Mouse (Mus musculus) C2C12 (cell line): ENCODE results near the gene Dlec1. TPM values are rescaled to one million over a fixed set of nuclear protein-coding genes. Genes with fewer than 3 reads are reported as not detected.

Experiments
- H3K27me3 ChIP-seq: one replicate; pipeline ENCODE4 v1.6.1; 2011; ENCODE audit not compliant: control insufficient read depth, insufficient read depth, insufficient read length
- H3K36me3 ChIP-seq: one replicate; pipeline ENCODE4 v1.6.1; 2011; ENCODE audit not compliant: control insufficient read depth, insufficient read depth
- H3K4me3 ChIP-seq: one replicate; pipeline ENCODE4 v1.5.1; 2011; ENCODE audit warnings: mild to moderate bottlenecking, control low read depth; ENCODE audit not compliant: poor library complexity, insufficient read depth, severe bottlenecking
- H3K79me2 ChIP-seq: one replicate; pipeline ENCODE4 v1.6.1; 2011; ENCODE audit not compliant: control insufficient read depth, insufficient read depth
- H3K79me3 ChIP-seq: one replicate; pipeline ENCODE4 v1.6.1; 2011; ENCODE audit warnings: low read depth, control low read depth
- H3ac ChIP-seq: one replicate; pipeline ENCODE3; 2011; ENCODE audit warnings: low read depth; ENCODE audit not compliant: control insufficient read depth, insufficient read length
- CEBPB ChIP-seq: IDR thresholded peaks from one replicate; pipeline ENCODE4 v1.6.1; 2011; ENCODE audit warnings: low read depth, mild to moderate bottlenecking, control low read depth, moderate library complexity
- CTCF ChIP-seq: IDR thresholded peaks from one replicate; pipeline ENCODE4 v1.5.1; 2011; ENCODE audit not compliant: control insufficient read depth, insufficient read depth, insufficient read length
- FOSL1 ChIP-seq: IDR thresholded peaks from one replicate; pipeline ENCODE4 v1.8.0; 2011; ENCODE audit warnings: mild to moderate bottlenecking, low read length; ENCODE audit not compliant: poor library complexity, insufficient read depth, severe bottlenecking
- MAX ChIP-seq: IDR thresholded peaks from one replicate; pipeline ENCODE4 v1.6.1; 2011; ENCODE audit warnings: mild to moderate bottlenecking, control low read depth
- MYOD1 ChIP-seq: IDR thresholded peaks from one replicate; pipeline ENCODE4 v1.6.1; 2011; ENCODE audit warnings: low read depth; ENCODE audit not compliant: control insufficient read depth, insufficient read length
- MYOG ChIP-seq: IDR thresholded peaks from one replicate; pipeline ENCODE4 v1.6.1; 2011; ENCODE audit not compliant: control insufficient read depth, insufficient read length; ENCODE audit errors: extremely low read depth
- USF1 ChIP-seq: IDR thresholded peaks from one replicate; pipeline ENCODE4 v1.6.1; 2011; ENCODE audit warnings: low read depth, mild to moderate bottlenecking, control low read depth, moderate library complexity
- polyA plus RNA-seq: library from polyadenylated mRNA; unstranded; fragments of >200 nt; fragmentation: generic; extraction: Trizol; gene quantifications from one replicate; pipeline ENCODE4 v1.2.1, GENCODE M21; 2012; ENCODE audit warnings: missing spikeins

Gene Dlec1
- polyA plus RNA-seq, 1 experiment: 0.01 TPM

GRCm38 (mm10) chr9:119143372-119143771 lies 41.1 kb downstream of the Dlec1 start:
- peaks cover 77% of the 10 kb centered on the region for H3K27me3 ChIP-seq
- no peak overlapping the region for H3K4me3 ChIP-seq
- TF ChIP-seq CEBPB (no peak), USF1 (no peak), FOSL1 (no peak), CTCF (no peak), MYOD1 (no peak), MAX (no peak), MYOG (no peak)
- H3K79me3 ChIP-seq: no peaks in the 10 kb centered on the region
- H3K36me3 ChIP-seq: no peaks in the 10 kb centered on the region
- H3ac ChIP-seq: no peak overlapping the region
- H3K79me2 ChIP-seq: no peaks in the 10 kb centered on the region

- no peak for TF ChIP-seq MYOG
- no peak for TF ChIP-seq MYOD1
- no peak for TF ChIP-seq USF1
- TF ChIP-seq MAX: no peak
- TF ChIP-seq CTCF: no peak
- TF ChIP-seq CEBPB: no peak
- no peak for TF ChIP-seq FOSL1
- H3K79me3 ChIP-seq: no peaks in the 10 kb centered on the region
Measured at GRCm38 (mm10) chr9:119144696-119145095, 42.4 kb downstream of the Dlec1 start.

GRCm38 (mm10) chr9:119145137-119145536 lies 42.9 kb downstream of the Dlec1 start:
- peaks cover 67% of the 10 kb centered on the region for H3K27me3 ChIP-seq
- TF ChIP-seq FOSL1 (no peak), MYOD1 (no peak), USF1 (no peak), CTCF (no peak), MAX (no peak), MYOG (no peak), CEBPB (no peak)

More at GRCm38 (mm10) chr9:119144696-119145095, 42.4 kb downstream of the Dlec1 start:
- H3K4me3 ChIP-seq: no peak overlapping the region
- no peaks in the 10 kb centered on the region for H3K79me2 ChIP-seq
- peaks cover 66% of the 10 kb centered on the region for H3K27me3 ChIP-seq
- H3K36me3 ChIP-seq: no peaks in the 10 kb centered on the region
- H3ac ChIP-seq: no peak overlapping the region

GRCm38 (mm10) chr9:119145638-119146037 lies 43.4 kb downstream of the Dlec1 start:
- Histone ChIP-seq H3ac (no peak overlapping the region), H3K79me2 (no peaks in the 10 kb centered on the region), H3K79me3 (no peaks in the 10 kb centered on the region), H3K27me3 (peaks cover 69% of the 10 kb centered on the region), H3K4me3 (no peak overlapping the region), H3K36me3 (no peaks in the 10 kb centered on the region)
- TF ChIP-seq FOSL1 (no peak), CEBPB (no peak), USF1 (no peak), MYOG (no peak), CTCF (no peak)

More at GRCm38 (mm10) chr9:119145137-119145536, 42.9 kb downstream of the Dlec1 start:
- H3ac ChIP-seq: no peak overlapping the region
- no peak overlapping the region for H3K4me3 ChIP-seq
- H3K79me2 ChIP-seq: no peaks in the 10 kb centered on the region
- H3K79me3 ChIP-seq: no peaks in the 10 kb centered on the region
- no peaks in the 10 kb centered on the region for H3K36me3 ChIP-seq

- TF ChIP-seq MAX (no peak), CEBPB (no peak), MYOD1 (no peak), CTCF (no peak), FOSL1 (no peak), MYOG (no peak), USF1 (no peak)
- Histone ChIP-seq H3K79me2 (no peaks in the 10 kb centered on the region), H3K27me3 (peaks cover 64% of the 10 kb centered on the region), H3K36me3 (no peaks in the 10 kb centered on the region), H3K79me3 (no peaks in the 10 kb centered on the region), H3K4me3 (no peak overlapping the region), H3ac (no peak overlapping the region)
Measured at GRCm38 (mm10) chr9:119146098-119146770, 44.0 kb downstream of the Dlec1 start.

DNA sequence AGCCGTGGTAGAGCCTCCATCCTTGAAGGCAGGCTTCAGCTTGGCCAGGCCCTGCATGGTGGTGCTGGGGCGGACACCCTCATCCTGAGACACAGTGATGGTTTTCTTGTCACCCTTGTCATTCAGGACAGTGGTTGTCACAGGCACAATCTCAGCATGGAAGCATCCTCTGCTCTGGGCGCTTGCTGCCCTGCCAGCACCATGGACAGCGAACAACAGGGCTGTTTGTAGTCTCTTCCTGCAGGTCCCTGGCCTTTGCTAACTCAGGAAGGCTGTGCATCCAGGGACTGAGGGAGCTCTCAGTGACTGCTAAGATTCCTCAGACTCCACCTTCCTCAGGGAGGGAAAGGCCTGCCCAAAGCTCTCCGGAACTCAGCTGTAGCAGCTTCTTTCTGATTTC lies 47.3 kb downstream of the Dlec1 start:
- Histone ChIP-seq H3K4me3 (no peak overlapping the region), H3K27me3 (peaks cover 64% of the 10 kb centered on the region), H3ac (no peak overlapping the region), H3K79me3 (no peaks in the 10 kb centered on the region), H3K36me3 (no peaks in the 10 kb centered on the region), H3K79me2 (no peaks in the 10 kb centered on the region)
- TF ChIP-seq USF1 (no peak), MAX (no peak), CTCF (no peak), MYOG (no peak), FOSL1 (no peak), CEBPB (no peak), MYOD1 (no peak)
